Mouse (Mus musculus) spleen, adult 18-20 months (tissue): ENCODE measurements around the gene Olfr891.
"Not testable (repeated sequence)": the region's sequence is repeated elsewhere in the genome, so short reads cannot be mapped to it uniquely, and the experiment has no call there.

Experiments
- DNase-seq, 2 experiments: peaks; one replicate each; pipeline ENCODE4 v3.0.0; 2022; ENCODE audit warnings: mixed read lengths in 2 of 2

The Olfr891 gene

GRCm38 (mm10) chr9:38180721-38181120 is at the start of gene Olfr891:
Gene Olfr891, minus strand, starts transcription at chr9:38180821.
- DNase-seq: no peak

GRCm38 (mm10) chr9:38217755-38218154 is 37.1 kb upstream of the Olfr891 start, which contains the start of gene Olfr894:
Gene Olfr894, plus strand, starts transcription at chr9:38218055.
- no peak for DNase-seq

DNA sequence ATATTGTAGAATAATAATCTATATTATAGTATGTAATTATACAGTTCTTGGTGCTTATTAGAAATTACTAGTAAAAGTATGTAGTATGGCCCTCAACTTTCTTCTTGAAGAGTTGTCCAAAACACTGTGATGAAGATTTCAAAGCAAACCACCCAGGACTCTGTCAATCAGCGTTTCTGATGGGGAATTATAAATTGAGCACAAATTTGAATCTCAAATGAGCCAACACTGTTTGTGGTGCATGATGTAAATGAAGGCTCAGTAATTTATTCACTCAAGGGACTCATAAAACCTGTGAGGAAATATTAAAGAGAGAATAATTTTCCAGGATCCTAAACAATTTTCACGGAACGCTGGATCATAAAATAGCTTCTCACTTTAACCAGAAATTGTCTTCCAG is 27.4 kb upstream of the Olfr891 start, which contains the start of gene Olfr893:
Gene Olfr893, plus strand, starts transcription at position 301 of the 400 bp plus-strand sequence.
- DNase-seq: no peak

GRCm38 (mm10) chr9:38168341-38168740 is 12.3 kb downstream of the Olfr891 start:
- DNase-seq: not testable (repeated sequence)

DNA sequence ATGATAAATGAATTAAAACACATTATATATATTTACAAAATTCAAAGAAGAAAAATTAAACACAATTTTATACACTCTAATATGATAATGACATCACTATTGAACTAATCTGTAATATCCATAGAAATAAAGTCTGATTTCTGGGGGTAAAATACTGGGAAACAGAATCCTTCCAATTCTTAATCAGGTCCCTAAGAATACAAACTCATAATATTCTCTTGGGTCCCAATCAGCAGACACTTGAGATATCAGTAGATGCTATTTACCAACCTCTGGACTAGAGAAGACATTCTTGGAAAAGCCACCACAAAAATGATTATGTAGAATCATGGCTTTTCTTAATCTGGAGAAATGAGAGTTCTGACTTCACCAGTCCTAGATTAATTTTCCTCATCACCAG is 38.4 kb downstream of the Olfr891 start, which contains the start of gene Olfr890:
Gene Olfr890, plus strand, starts transcription at position 301 of the 400 bp plus-strand sequence.
- DNase-seq: no peak
